Comparison of ENCODE assay signal across 20 mouse cellular contexts in the genomic region with DNA sequence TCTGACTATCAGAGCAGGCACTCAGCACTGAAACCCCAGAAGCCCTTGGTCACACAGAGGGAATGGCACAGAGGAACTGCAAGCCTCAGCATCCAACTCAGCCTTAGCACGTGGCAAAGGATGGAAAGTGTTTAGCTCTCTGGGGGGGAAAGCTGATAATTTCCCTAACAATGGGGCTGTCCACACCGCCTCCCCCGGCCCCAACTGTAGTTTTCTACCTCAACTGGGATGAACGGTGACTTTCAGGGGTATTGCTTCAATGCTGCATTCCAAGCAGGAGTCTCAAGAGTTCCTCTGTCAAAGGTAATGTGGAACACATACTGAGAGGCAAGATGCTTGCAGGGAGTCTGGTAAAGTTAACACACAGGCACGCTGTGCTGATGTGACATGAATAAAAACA. TPM values are rescaled to one million over a fixed set of nuclear protein-coding genes. Genes with fewer than 3 reads are reported as not detected.
DNase-seq lines count a peak whose midpoint lies in the region; TF ChIP-seq lines count a peak whose summit lies in the region.
"Had no signal": no experiment of that assay in that cellular context is flagged by ENCODE, and none has a peak within 500 bp of the region (broad histone marks: within the 10 kb centered on the region; RNA-seq: fewer than 3 reads in every experiment).

No protein-coding gene starts in this region.

- 0 out of 2 replicates have a peak, but pooled peaks have one; percentile 20 for TF ChIP-seq EP300 in ES-Bruce4 (IDR thresholded peaks at IDR 0.05; ENCODE audit: insufficient read depth, low read depth, low read length)

- H3K4me1 ChIP-seq in ES-Bruce4 (ENCODE audit: control insufficient read depth, insufficient read depth, low read length) = peaks cover 2% of the 10 kb centered on the region
- H3K4me1 ChIP-seq: embryonic facial prominence, embryonic 15.5 days had no signal

- no peak overlapping the region for H3K27ac ChIP-seq in ES-Bruce4 (ENCODE audit: insufficient read depth, low read length)
- H3K27ac ChIP-seq: embryonic facial prominence, embryonic 13.5 days; embryonic facial prominence, embryonic 15.5 days; forebrain, embryonic 10.5 days; forebrain, embryonic 12.5 days had no signal

- no peaks in the 10 kb centered on the region for H3K27me3 ChIP-seq in ES-Bruce4 (ENCODE audit: control insufficient read depth, insufficient read depth, low read length, poor library complexity, severe bottlenecking)
- H3K27me3 ChIP-seq: embryonic facial prominence, embryonic 13.5 days; embryonic facial prominence, embryonic 15.5 days; forebrain, embryonic 12.5 days had no signal

- H3K4me3 ChIP-seq in ES-Bruce4 (ENCODE audit: low read depth, low read length) = no peak overlapping the region
- H3K4me3 ChIP-seq: embryonic facial prominence, embryonic 13.5 days; embryonic facial prominence, embryonic 15.5 days; erythroblast, embryonic 14.5 days; forebrain, embryonic 10.5 days; forebrain, embryonic 12.5 days had no signal

- no peaks in the 10 kb centered on the region for H3K9me3 ChIP-seq in ES-Bruce4 (replicated peaks; ENCODE audit: control insufficient read depth, insufficient read depth, low read length, poor library complexity, severe bottlenecking)
- H3K9me3 ChIP-seq: embryonic facial prominence, embryonic 13.5 days; embryonic facial prominence, embryonic 15.5 days; forebrain, embryonic 10.5 days; forebrain, embryonic 12.5 days had no signal

- H3K36me3 ChIP-seq in ES-Bruce4 (ENCODE audit: control insufficient read depth, insufficient read depth, low read length, poor library complexity, severe bottlenecking) = no peaks in the 10 kb centered on the region
- H3K36me3 ChIP-seq: embryonic facial prominence, embryonic 15.5 days; forebrain, embryonic 12.5 days had no signal

- peak; percentile 38 for DNase-seq in ES-CJ7 (ENCODE audit: low read depth, low spot score)
- DNase-seq in ZHBTc4 (ENCODE audit: low read depth, low spot score) = peak; percentile 28
- no peak for DNase-seq in left cerebral cortex, adult 8-10 months (ENCODE audit: low spot score in 2 of 2)
- DNase-seq in left cerebral cortex, adult 18-20 months (ENCODE audit: low spot score in 2 of 2) = no peak
- DNase-seq: adrenal gland, adult 2 months; adrenal gland, postnatal 10 days; adrenal gland, postnatal 25 days; cerebellum, adult 11 months; cerebellum, adult 18-20 months; cerebellum, adult 8-10 months; cerebellum, adult 9-11 months; cerebellum, postnatal 14 days; cerebellum, postnatal 36 days; embryo, embryonic 11 days had no signal

- H3K9ac ChIP-seq in ES-Bruce4 (ENCODE audit: low read depth, poor library complexity, severe bottlenecking) = no peak overlapping the region
- H3K9ac ChIP-seq: embryonic facial prominence, embryonic 13.5 days; embryonic facial prominence, embryonic 15.5 days; forebrain, embryonic 12.5 days had no signal

- TF ChIP-seq POLR2A in ES-Bruce4 (IDR thresholded peaks at IDR 0.05; ENCODE audit: insufficient read depth, low read length) = no peak

- TF ChIP-seq CTCF in ES-Bruce4 (IDR thresholded peaks at IDR 0.05; ENCODE audit: low read depth, low read length) = no peak

RNA-seq across cellular contexts. Expression of a gene that starts 8.0 kb away (rescaled TPM):
- 2.5 and 3.0 TPM in 2 replicates for polyA plus RNA-seq in ES-Bruce4 (2011; ENCODE audit: insufficient read depth, insufficient read length, low read depth, missing spikeins)
- 10 to 100 TPM; 12.1 to 16.1 (median 13.3) TPM for total RNA-seq in left cerebral cortex, adult 8-10 months (2022)
- 10 to 100 TPM; 16.9 to 19.1 TPM for total RNA-seq in left cerebral cortex, adult 18-20 months (2021)
- polyA plus RNA-seq: erythroblast, embryonic 14.5 days had no signal

RNA-seq across cellular contexts. Expression of a gene that starts 37.5 kb away (rescaled TPM):
- polyA plus RNA-seq in ES-Bruce4 (2011; ENCODE audit: insufficient read depth, insufficient read length, low read depth, missing spikeins) = 49.3 and 52.5 TPM in 2 replicates
- 10 to 100 TPM; 26.3 to 28.6 (median 28.1) TPM for total RNA-seq in left cerebral cortex, adult 8-10 months (2022)
- 10 to 100 TPM; 27.3 to 28.4 TPM for total RNA-seq in left cerebral cortex, adult 18-20 months (2021)

Comparison
In these comparisons a context has a peak if more than half of its experiments do, and no peak if none do; other contexts are left out.
1. DNase-seq: peak in ES-CJ7 (single experiment) and ZHBTc4 (single experiment); none in left cerebral cortex, adult 8-10 months (0 of 2) and left cerebral cortex, adult 18-20 months (0 of 2).